Mouse (Mus musculus) R1 (cell line): Measurements from ENCODE around the gene Nlrc5.
"Not testable (repeated sequence)": the region's sequence is repeated elsewhere in the genome, so short reads cannot be mapped to it uniquely, and the experiment has no call there.

Experiments used
- DNase-seq: peaks from one replicate; pipeline ENCODE4 v3.0.0-alpha.2; 2018; ENCODE audit warnings: low read depth, low spot score

Nlrc5 gene

DNA sequence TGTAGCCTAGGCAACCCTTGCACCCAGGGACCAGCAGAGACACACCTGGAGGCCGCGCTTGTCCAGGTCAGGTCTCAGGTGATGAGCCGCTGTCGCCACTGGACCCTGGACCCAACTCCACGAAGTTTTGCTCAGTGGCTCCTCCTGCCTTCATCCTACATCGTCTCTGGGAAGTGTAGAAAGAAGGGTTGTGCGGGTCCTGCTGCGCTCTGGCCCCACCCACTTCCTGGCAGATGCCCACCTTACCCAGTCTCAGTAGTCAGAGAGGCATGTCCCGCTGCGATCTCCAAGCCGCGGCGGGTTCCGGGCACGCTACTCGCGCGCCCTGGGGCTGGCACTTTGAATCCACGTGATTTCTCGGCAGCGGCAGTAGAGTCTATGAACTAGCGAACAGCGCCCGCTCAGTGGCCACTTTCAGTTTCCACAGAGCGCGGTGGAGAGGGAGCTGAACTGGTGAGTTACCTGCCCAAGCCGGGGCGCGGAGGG is at the start of gene Nlrc5:
Gene Nlrc5 (plus strand): TSS at position 376 of the 486 bp plus-strand sequence.
- peak; percentile 51 for DNase-seq

DNA sequence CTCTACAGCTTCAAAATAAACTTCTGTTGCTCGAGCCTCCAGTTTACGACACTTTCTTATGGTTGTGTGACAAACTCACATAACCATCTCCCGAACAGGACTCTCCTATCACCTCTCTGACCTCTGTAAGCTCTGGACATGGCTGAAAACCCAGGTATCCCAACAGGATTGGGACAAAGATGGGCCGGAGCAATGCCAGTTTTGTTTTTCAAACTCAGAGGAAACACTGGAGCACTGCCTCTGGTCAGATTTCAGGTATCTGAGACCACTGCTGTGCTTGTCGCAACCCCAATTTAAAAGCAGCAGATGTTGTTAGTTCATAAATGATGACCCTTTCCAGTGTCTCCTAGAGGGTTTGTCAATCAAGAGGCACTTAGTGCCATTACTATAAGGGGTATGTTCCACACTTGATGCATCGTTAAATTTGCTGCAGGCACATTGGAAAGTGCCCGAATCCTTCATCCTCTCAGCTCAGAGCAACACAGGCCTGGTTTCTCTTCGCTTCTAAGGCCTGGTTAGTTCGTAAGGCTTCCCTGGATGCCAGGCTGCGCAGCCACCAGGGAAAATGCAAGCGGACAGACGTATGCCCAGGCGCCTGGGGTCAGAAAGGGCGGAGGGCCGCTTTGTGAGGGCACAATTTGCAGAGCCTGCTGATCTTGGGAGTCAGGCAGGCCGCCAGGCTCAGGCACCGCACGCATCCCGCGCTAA is 48.5 kb upstream of the Nlrc5 start:
- no peak for DNase-seq

DNA sequence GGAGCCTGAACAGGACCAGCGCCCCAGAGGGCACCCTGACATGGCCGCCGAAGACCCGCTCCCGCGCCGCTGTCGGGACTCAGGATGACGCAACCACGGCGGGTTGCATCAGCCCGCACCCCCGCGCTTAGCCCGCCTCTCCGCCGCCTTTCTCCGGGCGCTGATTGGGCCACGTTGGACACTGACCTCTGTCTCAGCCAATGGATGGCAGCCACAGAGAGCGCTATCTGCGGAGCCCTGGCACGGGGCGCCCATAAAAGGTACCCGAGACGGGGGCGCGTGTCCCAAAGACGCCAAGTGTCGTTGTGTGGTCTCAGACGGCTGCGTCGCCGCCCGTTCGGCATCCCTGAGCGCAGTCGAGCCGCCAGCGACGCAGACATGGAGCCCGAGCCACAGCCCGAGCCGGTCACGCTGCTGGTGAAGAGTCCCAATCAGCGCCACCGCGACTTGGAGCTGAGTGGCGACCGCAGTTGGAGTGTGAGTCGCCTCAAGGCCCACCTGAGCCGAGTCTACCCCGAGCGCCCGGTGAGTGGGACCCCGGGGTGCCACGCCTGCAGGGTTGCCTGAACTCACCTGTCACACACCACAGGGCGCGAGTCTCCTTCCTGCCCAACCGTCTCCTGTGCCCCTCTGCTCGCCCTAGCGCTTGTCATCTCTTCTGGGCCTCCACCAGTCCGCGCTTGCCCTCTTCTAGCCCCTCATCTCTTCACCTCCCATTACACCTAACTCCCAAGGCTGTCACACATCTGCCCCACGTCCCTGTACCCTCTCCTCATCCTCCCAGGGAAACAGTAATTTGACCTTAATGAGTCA is 47.7 kb upstream of the Nlrc5 start, which contains the start of gene Herpud1:
Gene Herpud1 (plus strand): TSS at position 225 of the 813 bp plus-strand sequence.
- DNase-seq, result peak; percentile 94

DNA sequence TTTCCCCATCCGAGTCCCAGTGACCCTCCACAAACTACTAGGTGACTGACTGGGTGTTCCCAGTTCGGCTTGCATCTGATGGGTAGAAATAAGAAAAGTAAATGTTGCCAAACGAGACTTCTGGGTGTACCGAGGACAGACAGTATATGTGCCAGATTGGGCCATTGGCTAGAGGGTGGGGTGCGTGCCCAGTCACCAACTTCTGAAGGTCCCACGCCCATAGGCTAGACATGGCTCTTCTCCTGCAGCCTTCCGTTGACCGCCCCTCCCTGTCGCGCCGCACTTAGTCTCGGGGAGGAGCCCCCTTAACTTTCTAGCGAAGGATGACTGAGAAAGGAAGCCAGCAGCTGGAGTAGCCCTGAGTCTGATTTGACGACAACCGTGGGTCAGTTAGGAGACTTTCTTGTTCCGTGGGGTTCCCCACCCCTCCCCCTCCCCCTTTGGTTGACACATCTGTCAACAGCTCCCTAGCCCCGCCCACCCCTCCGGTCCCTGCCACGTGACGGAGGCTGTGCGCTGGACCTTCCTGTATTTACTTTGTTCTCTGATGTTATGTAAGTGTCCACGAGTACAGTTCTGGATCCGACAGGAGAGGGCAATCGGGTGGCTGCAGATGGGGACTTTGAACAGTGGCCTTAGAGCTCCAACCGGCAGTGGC is 47.0 kb upstream of the Nlrc5 start:
- peak; percentile 70 for DNase-seq

DNA sequence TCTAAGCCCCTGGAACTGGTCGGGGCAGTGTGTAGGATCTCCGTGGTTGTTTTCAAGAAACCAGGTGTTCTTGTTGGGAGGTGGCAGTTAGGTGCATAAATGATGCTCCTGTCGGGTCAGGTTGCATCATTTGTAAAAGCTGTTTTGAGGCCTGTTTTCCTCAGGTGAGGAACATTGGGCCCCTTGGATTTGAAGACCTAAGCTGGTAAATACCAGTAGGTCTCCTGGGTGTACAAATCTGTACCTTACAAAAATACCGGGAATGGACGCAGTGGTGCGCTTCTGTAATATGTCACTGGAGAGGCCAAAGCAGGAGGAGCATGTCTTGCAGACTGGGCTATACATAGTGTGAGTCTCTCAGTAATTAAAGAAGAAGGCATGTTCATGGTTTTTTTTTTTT is 46.4 kb upstream of the Nlrc5 start:
- no peak for DNase-seq

DNA sequence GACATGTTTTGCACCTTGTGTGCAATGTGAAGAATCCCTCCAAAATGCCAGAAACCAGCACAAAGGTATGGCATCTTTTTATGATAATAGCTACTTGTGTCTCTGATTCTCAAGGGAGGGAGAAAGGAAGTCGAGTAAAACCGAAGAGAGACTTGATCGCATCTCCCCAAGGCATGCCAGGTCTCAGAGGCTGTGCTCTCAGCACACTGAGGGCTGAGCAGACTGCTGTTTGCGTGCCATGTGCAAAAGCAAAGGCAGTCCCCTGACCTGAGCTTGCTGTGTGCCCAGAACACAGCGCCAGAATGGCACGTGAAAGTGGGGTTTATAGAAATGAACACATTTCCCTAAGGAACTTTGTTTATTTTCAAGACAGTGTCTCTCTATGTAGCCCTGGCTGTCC is 44.6 kb upstream of the Nlrc5 start:
- DNase-seq, result no peak

DNA sequence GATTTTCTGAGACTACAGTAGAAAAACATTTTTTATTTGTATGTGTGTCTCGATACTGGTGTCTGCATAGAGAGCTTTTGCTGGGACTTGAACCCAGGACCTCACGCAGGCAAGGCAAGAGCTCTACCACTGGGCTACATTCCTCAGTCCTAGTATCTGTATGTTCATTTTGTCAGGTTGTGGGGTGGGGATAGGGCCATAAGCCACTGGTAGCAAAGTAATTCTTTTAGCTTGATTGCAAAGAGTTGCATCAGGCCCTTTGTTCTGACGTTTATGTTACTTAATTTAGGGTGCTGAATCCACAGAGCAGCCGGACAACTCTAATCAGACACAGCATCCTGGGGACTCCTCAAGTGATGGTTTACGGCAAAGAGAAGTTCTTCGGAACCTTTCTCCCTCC is 43.7 kb upstream of the Nlrc5 start:
- no peak for DNase-seq

DNA sequence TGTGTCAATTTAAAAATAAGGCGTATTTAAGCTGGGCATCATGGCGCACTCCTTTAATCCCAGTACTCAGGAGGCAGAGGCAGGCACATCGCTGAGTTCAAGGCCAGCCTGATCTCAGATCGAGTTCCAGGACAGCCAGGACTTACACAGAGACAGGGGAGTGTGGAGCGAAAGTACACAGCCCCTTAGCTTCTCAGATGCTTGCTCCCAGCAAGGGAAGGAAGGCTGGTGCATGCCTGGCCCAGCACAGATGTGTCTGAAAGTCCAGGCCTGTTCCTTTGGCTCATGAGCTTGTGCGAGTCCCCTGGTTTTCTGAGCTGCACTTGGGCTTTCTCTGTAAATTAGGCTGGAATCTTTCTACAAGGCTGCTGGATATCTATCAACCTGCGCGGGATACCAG is 43.2 kb upstream of the Nlrc5 start:
- no peak for DNase-seq

DNA sequence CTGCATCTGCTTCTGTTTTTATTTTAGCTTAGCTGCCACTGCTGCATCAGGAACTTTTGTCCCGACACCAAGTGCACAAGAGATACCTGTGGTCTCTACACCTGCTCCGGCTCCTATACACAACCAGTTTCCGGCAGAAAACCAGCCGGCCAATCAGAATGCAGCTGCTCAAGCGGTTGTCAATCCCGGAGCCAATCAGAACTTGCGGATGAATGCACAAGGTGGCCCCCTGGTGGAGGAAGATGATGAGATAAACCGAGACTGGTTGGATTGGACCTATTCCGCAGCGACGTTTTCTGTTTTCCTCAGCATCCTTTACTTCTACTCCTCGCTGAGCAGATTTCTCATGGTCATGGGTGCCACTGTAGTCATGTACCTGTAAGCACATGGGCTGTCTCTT is 42.0 kb upstream of the Nlrc5 start:
- DNase-seq, result peak; percentile 88

DNA sequence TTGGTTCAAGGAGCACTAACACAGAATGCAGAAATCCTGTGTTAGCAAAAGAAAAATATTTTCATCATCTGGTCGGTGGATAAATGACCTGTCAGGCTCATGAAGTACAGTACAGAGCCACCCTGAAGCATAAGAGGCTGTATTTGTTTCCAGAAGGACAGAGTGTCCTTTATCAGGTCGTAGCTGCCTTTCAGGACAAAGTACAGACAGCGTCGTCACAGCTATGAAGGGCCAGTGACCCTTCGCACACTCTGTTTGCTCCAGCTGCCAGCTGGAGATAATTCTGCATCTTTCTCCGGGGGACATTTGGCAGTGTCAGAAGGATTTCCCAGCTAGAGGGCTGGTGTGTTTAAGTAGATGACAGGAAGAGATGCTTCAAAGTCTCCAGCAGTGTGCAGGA is 41.5 kb upstream of the Nlrc5 start:
- no peak for DNase-seq

DNA sequence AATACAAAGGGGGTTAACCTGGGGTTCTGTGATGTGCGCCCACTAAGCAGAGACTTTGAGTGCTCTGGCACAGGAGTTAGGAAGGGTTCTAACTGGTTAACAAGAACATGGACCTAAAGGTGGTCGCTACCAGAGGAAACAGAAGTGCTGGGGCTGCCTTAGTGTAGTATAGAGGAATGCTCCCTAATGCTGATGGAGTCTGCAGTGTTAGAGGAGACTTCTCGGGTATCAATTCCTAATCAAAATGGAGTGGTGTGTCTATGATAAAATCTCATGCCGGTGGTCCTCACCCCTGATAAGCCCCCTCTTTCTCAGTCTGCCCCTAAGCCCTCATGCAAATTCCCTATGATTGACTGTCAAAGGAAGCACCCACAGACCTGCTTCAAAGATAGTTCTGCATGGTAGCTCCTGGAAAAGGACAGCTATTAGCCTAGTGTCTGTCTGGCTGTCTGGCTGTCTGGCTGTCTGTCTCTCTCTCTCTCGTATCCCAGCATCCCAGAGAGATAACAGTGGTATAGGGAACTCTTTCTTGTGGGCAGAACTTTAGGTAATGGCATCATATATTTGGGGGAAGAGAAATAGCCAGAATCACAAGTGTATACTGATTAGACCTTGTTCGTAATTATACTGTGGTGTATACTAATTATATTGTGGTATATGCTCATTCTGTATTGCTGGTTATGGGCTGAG is 38.2 kb upstream of the Nlrc5 start:
- no peak for DNase-seq

DNA sequence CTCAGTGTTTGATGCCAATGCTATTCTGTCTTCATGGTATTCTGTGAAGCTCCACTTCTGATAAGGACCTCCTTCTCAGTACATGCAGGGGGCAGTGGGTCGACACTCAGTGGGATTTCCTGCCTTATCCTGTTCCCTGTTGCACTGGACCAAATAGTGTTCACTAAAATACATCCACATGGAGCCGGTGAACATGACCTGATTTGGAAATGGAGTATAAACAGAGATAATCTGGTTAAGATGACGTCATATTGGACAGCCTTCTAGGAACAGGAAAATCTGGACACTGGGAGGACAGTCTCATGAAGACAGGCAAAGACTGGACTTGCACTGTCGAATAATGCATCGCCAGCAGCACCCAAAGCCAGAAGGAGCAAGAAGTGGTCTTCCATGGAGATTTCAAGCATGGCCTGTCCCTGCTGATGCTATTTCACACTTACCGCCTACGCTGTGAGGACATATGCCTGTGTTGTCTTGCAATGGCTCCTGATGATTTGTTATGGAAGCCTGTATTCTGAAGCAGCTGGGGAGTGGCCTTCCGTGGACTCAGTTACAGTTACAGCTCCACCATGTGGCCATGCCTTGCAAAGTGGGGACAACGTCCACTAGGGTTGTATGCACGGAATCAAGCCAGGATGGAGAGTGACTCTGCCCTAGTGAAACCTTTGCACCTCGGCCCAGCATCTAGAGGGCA is 37.0 kb upstream of the Nlrc5 start:
- peak; percentile 35 for DNase-seq

DNA sequence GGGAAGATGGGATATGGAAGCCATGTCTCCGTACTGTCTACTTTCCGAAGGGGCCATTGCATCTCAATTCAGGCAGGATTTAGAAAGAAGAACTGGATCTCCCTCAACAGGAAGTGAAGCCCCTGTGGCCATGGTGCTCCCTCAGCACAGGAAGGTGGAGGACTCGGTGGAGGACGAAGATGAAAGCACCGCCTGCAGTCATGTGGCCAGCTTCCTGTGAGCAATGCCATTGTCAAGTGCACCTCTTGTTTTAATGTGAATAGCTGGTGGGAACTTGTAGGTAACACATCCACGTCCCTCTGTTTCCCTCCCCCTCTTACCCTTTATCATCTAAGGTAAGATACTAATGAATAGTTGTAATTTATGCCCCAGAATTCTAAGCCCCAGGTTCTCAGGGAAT is 35.6 kb upstream of the Nlrc5 start:
- DNase-seq, result no peak

DNA sequence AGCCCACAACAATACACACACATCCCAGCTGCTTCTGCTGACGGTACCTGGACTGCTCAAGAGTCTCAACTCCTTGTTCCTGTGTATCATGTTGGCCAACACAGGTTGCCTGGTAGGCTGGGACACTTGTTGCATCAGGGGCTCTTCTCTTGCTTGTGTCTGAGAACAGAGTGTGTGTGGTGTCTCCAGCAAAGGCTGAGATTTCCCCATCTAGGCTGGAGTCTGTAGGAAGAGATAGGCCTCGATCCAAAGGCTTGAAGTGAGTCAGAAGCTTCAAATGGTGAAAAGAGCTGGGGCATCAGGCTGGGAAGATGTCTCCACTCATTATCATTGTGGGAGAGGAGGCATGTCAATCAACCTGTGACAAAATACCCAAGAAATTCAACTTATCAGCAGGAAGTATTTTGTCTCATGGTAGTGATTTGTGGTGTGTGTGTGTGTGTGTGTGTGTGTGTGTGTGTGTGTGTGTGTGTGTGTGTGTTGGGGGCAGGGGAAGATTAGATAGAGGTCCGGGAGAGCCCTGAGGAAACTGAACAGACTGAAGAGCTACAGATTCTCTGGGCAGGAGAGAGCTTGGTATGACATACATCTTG is 34.7 kb upstream of the Nlrc5 start:
- no peak for DNase-seq

DNA sequence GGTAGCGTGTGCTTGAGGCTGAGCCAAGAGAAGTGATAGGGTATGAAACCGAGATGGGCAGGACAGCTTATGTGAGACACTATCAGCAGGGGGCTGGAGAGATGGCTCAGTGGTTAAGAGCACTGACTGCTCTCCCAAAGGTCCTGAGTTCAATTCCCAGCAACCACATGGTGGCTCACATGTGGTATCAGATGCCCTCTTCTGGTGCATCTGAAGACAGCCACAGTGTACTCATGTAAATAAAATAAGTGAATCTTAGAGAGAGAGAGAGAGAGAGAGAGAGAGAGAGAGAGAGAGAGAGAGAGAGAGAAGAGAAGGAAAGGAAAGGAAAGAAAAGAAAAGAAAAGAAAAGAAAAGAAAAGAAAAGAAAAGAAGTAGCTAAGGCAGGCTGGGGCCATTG is 34.2 kb upstream of the Nlrc5 start:
- DNase-seq, result not testable (repeated sequence)

DNA sequence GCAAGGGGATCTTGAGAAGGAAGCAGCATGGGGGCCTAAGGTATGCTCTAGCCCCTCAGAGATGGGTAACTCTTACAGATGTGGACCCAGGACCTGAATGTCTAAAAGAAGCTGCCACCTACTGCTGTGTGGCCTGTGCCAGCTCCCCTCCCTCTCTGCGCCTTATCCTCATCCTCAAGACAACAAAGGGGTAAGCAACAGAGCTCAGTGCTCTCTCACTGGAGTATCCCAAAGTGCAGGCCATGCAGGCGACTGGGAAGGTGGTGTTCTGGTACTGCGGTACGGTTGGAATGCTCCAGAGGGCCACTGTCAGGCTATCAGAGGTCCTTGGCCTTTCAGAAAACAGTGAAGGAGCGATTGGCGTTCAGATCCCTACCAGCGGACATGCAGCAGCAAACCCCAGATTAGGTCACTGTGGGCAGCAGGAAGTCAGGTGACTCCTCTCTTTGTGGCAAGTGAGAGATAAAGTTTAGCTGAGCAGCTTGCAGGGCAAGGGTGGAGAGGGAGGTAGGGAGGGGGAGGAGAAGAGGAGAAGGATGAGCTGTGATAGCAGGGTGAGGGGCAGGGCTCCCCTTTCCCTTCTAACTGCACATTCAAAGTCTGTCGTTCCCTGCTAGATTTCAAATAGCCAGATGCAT is 25.6 kb upstream of the Nlrc5 start:
- DNase-seq, result no peak

DNA sequence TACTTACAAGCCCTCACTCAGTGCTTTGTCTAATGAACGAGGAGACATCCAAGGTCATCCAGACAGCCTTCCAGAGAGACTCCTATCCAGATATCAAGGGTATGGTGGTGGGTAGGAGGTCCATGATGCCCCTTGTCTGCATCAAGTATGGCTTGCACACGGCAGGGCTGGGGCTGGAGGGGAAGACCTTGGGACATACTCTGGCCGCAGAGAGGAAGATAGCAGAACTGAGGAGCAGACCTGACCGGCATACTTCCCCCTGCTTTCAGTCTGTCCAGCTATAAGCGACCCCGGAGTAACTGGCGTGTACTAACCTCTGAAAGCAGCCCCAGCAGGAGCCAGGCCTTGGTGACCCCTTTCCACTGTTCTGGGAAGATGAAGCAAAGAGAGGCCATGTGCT is 24.6 kb upstream of the Nlrc5 start:
- DNase-seq, result no peak

DNA sequence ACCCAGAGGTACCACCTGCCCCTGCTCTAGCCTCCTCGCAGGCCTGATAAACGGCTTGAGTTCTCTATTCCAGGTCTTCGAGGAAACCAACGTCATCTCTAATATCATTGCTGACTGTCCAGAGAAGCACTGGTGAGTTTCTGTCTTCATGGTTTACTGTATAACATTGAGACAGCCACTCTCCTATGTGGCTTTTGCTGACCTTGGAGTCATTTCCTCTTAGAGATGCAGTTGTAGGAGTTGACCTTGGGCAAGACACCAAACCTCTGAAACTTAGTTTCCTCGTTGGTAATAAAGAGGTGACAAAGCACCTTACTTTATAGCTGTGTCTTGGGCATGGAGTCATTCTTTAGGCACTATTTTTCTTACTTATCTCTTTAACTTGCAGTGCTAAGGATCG is 21.6 kb upstream of the Nlrc5 start:
- no peak for DNase-seq

DNA sequence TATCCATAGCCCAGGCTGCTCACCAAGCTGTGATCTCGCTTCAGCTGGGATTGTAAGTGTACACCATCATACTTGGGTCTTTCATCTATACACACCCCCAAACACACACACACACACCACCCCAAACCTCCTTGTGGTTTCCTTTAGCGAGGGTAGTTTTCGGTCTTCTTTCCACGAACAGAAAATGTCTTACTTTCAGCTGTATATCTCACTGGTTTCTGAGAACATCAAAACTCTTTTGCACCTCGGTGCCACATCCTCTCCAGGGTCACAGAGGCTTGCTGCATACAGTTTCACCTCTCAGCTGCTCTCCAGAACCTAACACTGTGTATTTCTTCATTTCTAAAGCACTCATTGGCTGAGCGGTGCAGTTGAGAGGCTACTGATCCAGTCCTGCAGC is 20.6 kb upstream of the Nlrc5 start:
- no peak for DNase-seq

DNA sequence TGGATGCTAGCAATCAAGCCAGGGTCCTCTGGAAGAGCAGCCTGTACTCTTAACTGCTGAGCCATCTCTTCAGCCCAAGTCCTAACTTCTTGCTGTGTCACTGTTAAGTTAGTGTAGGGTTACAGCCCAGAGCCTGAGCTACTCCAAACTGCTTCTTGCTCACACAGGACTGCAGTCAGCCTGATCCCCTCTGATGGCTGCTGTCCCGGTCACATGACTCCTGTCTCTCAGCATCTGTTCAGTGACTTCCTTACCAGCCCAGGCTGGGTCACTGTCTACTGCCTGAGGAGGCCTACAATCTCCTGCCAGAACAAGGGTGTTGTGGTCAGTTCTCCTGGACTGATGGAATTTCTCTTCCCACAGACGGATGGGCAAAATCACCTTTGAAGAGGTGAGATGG is 18.9 kb upstream of the Nlrc5 start:
- no peak for DNase-seq
